Mouse (Mus musculus) brown adipose tissue, adult 24 weeks (tissue): Measurements from ENCODE around the gene Zbtb16. TPM values are rescaled to one million over a fixed set of nuclear protein-coding genes. Genes with fewer than 3 reads are reported as not detected.

Experiments
- H3K27ac ChIP-seq: fragments of 200-500 bp; replicated peaks from 2 replicates; pipeline ENCODE4 v1.5.1; 2012; ENCODE audit warnings: low read depth, mild to moderate bottlenecking, low read length
- H3K4me1 ChIP-seq: fragments of 200-500 bp; 2 replicates; pipeline ENCODE4 v1.6.1; 2012; ENCODE audit warnings: low read length, mixed read lengths; ENCODE audit not compliant: control insufficient read depth, insufficient read depth, insufficient read length
- H3K4me3 ChIP-seq: fragments of 200-500 bp; 2 replicates; pipeline ENCODE4 v1.5.1; 2012; ENCODE audit warnings: low read depth, mild to moderate bottlenecking, low read length, moderate library complexity; ENCODE audit not compliant: insufficient read depth
- polyA plus RNA-seq: library from polyadenylated mRNA; stranded (reverse); fragments of >200 nt; gene quantifications from 2 replicates; pipeline ENCODE4 v1.2.4, GENCODE M21; 2012; ENCODE audit not compliant: missing spikeins, insufficient read depth, insufficient read length

The Zbtb16 gene
- polyA plus RNA-seq, 1 experiment, result 7.9 TPM

GRCm38 (mm10) chr9:48834541-48835411 lies 1.2 kb downstream of the Zbtb16 start:
- peak overlapping the region; percentile 98 for H3K4me3 ChIP-seq
- H3K4me1 ChIP-seq, result peaks cover 27% of the 10 kb centered on the region
- H3K27ac ChIP-seq, result peak overlapping the region; percentile 89

DNA sequence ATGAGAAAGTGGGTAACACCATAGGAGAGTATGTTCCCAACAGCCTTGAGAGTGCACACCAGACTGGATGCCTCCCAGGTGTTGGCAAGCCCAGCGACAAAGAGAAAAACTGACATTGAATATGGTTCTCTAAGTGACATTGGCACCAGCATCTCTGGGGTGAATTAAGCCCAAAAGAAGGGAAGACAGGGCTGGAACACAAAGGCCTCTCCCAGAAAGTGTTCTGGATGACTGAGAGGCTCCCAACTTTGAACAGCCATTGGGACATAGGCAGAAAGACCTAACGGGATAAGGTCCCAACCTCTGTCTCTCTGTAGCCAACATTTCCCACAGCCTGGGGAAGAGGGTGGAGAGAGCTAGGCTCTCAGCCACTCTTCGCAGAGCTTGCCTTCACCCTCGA lies 2.0 kb downstream of the Zbtb16 start:
- Histone ChIP-seq H3K4me3 (peak overlapping the region; percentile 98), H3K27ac (0 out of 2 replicates have a peak overlapping the region, but pooled peaks have one; percentile 8), H3K4me1 (peaks cover 29% of the 10 kb centered on the region)

DNA sequence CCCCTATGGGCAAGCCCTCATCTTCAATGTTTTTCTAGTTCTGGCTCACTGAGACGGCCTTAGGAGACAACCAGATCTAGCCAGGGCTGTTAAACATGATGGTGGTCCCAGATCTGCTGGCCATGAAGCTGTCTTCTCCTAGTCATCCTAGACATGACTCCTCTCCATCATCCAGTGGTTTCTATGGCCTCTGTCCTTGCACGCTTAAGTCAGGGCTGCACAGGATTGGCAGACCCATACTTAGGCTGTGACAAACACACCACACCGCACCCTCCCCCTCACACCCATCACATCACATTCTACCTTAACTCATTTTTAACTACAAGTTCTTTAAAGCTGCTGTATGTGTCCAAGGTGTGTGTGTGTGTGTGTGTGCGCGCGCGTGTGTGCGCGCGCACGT lies 2.5 kb downstream of the Zbtb16 start:
- Histone ChIP-seq H3K4me3 (peak overlapping the region; percentile 98; the same call in 1 of the 2 replicates), H3K27ac (no peak overlapping the region), H3K4me1 (peaks cover 30% of the 10 kb centered on the region)

DNA sequence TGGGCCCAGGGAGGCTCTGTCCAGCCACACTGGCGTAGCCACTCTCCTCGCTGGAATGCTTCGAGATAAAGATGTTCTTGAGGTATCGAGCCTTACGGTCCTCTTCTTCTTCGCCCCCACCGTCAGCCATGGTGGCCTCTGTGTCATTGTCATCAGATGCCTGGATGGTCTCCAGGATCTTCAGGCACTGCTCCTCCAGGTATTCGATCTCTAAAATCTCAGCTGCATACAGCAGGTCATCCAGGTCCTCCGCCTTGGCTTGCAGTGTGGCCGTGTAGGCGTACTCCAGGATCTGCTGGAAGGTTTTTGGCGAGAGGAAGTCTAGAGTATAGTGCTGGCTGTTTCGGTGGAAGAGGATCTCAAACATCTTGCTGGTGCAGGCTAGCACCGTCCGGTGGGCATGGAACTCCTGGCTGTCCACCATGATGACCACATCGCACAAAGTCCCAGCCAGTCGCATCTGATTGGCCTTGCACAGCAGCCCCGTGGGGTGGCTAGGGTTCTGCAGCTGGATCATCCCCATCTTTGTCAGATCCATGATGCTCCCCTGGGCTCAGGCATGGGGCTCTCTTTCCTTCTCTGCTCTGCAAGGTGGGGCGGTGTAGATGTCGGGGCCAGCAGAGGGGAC lies 3.4 kb downstream of the Zbtb16 start:
- Histone ChIP-seq H3K4me1 (peaks cover 31% of the 10 kb centered on the region), H3K27ac (no peak overlapping the region), H3K4me3 (no peak overlapping the region)

DNA sequence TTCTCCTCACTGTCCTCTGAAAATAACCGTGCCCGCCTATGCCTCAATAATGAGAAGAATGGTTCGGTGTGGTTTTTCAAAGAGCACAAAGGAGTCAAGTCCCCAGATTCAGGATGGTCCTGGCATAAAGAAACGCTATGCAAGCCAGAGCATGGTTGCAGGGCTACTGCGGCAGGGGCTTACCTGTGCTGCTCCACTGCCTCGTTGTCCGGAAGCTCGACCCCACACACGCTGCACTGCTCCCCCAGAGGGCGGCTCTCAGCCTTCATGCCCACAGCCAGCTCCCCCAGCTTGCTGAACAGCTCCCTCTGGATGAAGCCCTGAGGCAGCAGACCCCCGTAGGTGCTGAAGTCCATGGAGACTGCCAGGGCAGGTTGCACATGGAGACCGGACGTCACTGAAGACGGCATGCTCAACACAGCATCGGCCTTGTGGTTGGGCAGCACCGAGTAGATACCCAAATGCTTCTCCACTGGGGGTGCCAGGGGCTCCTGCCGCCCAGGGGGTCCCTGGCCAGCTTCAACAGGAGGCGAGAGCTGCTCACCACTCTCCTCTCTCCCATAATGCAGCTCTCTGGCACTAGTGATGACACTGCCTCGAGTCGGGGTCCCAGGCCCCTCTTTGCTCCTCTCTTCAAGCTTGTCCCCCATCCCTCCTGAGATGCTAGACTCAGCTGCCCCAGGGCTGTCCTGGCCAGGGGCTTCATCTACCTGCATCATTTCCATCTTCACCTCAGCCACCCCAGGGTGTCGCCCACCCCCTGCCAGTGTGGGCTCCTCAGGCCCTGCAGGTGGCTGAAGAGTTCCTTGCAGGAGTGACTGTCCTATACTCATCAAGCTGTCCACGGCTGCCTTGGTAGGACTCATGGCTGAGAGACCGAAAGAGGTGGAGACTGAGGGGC lies 4.2 kb downstream of the Zbtb16 start:
- Histone ChIP-seq H3K4me1 (peaks cover 33% of the 10 kb centered on the region), H3K4me3 (no peak overlapping the region), H3K27ac (no peak overlapping the region)

DNA sequence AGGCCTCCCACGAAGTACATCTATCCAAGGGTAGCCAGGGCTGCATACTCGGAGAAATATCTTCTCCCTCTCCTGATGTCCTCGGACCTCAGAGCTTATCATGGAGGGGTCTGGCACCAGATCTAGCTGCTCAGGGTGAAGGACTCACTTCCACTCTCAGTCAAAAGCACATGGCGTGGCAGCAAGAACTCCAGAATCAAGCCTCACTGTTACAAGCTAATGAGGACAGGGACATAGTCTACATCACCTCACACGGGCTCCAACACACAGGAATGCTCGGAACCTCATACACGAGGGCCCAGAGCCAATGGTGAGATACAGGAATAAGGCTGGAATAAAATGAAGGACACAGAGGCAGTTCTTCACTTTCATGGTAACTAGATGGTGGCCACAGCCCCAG lies 7.2 kb downstream of the Zbtb16 start:
- Histone ChIP-seq H3K4me1 (peaks cover 34% of the 10 kb centered on the region), H3K27ac (no peak overlapping the region), H3K4me3 (no peak overlapping the region)

DNA sequence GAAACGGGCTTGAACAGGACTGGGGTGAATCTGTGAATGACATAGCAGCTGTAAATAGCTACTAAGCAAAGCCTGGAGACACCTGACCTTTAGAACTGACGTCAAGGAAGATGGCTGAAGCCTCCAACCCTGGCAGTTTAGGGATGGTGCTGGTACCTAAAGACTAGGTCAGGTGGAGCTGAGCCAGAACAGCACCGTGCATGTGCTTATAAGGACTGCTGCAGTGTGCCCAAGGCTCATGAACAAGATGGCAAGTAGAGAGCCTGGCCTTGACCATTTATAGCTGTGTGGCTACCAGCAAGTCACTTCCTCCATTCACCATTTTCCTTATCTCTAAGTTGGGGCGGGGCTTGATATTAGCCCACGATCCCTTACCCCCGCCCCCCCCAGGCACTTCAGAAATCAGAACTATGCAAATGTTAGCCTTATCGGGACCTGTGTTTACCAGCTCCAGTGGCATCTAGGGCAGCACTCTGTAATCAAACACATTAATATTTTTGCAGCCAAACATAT lies 9.6 kb downstream of the Zbtb16 start:
- H3K4me1 ChIP-seq, result peaks cover 33% of the 10 kb centered on the region
- no peak overlapping the region for H3K4me3 ChIP-seq
- H3K27ac ChIP-seq, result no peak overlapping the region

- H3K4me3 ChIP-seq, result no peak overlapping the region
- peaks cover 37% of the 10 kb centered on the region for H3K4me1 ChIP-seq
- H3K27ac ChIP-seq, result no peak overlapping the region
Measured at GRCm38 (mm10) chr9:48824533-48825130, 11.4 kb downstream of the Zbtb16 start.

DNA sequence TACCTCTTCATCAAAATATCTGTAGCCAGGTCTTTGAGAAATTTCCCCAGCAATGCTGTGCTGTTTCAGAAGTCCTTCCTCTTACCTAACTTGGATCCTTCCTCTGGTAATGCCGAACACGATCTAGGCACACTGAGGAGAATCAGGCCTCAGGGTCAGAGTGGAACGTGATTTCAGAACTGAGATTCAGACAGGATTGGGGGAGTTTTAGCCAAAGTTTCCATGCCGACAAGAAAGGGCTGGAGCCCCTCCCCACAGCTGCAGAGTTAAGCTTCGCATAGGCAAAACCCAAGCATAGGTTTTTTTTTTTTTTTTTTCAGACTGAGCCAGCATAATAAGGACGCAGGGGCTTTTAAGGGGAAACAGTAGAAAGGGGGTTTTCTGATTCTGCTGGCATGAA lies 12.2 kb downstream of the Zbtb16 start:
- Histone ChIP-seq H3K4me1 (peaks cover 35% of the 10 kb centered on the region), H3K4me3 (no peak overlapping the region), H3K27ac (no peak overlapping the region)

GRCm38 (mm10) chr9:48823319-48823705 lies 12.7 kb downstream of the Zbtb16 start:
- Histone ChIP-seq H3K27ac (no peak overlapping the region), H3K4me3 (no peak overlapping the region)

DNA sequence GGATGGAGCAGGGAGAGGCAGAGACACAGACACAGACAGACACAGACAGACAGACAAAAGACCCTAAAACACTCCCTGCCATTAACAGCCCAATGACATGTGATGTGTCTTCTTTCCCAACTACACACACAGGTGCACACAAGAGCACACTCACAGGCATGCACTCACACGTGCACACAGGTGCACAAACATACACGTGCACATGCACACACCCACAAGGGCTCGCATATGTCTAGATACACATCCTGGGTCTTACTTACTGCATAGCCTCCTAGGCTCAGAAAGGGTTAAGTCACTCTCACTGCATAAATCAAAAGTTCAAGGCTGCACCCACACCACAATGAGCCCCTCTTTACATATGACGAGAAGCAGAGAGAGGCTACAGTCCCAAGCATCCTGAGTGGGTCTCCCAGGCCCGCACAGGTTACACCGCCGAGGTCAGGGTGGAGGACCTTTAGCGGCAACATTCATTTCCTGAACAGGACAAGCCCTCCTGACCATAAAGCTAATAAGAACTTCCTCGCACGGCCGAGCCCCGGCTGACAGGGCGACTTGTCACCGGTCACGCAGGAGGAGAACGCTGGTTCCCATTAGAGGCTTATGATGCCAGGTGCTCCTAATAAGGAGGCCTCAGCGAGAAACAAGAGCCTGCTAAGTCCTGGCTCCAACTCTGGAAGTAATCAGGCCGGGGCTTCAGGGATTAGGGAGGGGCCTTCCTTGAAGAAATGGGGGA lies 13.3 kb downstream of the Zbtb16 start:
- peaks cover 37% of the 10 kb centered on the region for H3K4me1 ChIP-seq
- peak overlapping the region; percentile 58 for H3K27ac ChIP-seq
- H3K4me3 ChIP-seq, result no peak overlapping the region

More at GRCm38 (mm10) chr9:48823319-48823705, 12.7 kb downstream of the Zbtb16 start:
- peaks cover 35% of the 10 kb centered on the region for H3K4me1 ChIP-seq

- H3K27ac ChIP-seq, result peak overlapping the region; percentile 72
- H3K4me1 ChIP-seq, result peaks cover 40% of the 10 kb centered on the region
- H3K4me3 ChIP-seq, result no peak overlapping the region
Measured at GRCm38 (mm10) chr9:48821916-48822585, 14.0 kb downstream of the Zbtb16 start.

DNA sequence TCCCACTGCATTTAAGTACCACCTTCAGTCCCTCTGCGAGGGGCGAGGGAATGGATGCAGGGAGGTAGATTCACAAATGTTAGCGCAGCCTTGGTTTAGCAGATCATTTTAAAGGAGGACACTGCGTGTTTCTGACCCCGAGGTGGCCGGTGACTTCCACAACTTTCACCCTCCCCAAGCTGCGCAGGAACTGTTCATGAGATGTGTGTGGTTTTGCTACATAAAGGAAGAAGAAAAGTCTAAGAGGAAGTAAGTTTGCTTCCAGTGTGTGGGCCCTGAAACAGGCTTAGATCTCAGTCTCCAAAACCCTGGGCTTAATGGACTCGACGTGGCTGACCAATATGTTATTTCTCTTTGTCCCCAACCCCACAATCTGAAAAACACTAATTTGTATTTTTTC lies 14.6 kb downstream of the Zbtb16 start:
- Histone ChIP-seq H3K4me1 (peaks cover 46% of the 10 kb centered on the region), H3K27ac (peak overlapping the region; percentile 72), H3K4me3 (no peak overlapping the region)
